Mouse (Mus musculus): ENCODE results near the gene Inmt.

GRCm38 (mm10) chr6:55128391-55128790 lies 46.5 kb downstream of the Inmt start:
- no peak for TF ChIP-seq CTCF (IDR thresholded peaks at IDR 0.05; ENCODE audit: low read depth)
- no peak for TF ChIP-seq EP300 (IDR thresholded peaks at IDR 0.05; ENCODE audit: low read depth)

All from heart, postnatal 0 days (tissue).